Mouse (Mus musculus): ENCODE data around the gene Hoxb9.

DNA sequence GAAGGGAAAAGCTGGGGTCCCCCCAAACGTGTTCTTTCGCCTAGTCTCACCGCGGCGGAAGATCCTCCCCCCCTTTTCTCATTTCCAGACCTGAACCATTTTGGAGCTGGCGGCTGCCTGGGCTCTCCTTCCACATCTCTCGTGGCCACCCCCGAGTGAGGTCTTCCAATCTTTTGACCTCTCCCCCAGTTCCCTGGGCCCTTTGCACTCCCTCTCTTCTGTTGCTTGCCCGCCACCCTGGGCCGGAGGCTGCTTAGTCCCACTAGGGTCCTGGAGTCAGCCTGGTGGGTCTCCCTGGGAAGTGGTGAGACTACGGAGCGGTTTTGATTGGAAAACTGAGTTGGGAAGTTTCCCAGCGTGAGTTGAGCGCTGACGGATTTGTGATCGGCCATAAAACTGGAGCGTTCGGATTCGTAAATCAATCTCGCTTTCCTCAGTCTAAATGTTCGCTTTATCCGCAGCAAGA is 54.5 kb downstream of the Hoxb9 start:
- TF ChIP-seq POLR2A (IDR thresholded peaks at IDR 0.05; ENCODE audit: insufficient read depth, low read depth, low read length) (no peak), CTCF (IDR thresholded peaks at IDR 0.05; ENCODE audit: insufficient read depth, low read depth, low read length) (no peak)
